ENCODE assay signal across 8 mouse cellular contexts in genomic region chr11:69901406-69901846, GRCm38 (mm10). TPM values are rescaled to one million over a fixed set of nuclear protein-coding genes. Genes with fewer than 3 reads are reported as not detected.
DNase-seq lines count a peak whose midpoint lies in the region; ATAC-seq and TF ChIP-seq lines count a peak whose summit lies in the region.

No protein-coding gene starts in this region.

- peak overlapping the region; percentile 92 for H3K4me3 ChIP-seq in hindbrain, embryonic 11.5 days (ENCODE audit: low read depth, low read length)

- H3K36me3 ChIP-seq in hindbrain, embryonic 11.5 days (ENCODE audit: control insufficient read depth, insufficient read depth, low read length): peaks cover 12% of the 10 kb centered on the region

- H3K4me2 ChIP-seq in hindbrain, embryonic 11.5 days (replicated peaks; ENCODE audit: low read depth, low read length): peak overlapping the region; percentile 97

- peaks cover 14% of the 10 kb centered on the region for H3K4me1 ChIP-seq in hindbrain, embryonic 11.5 days (replicated peaks; ENCODE audit: control insufficient read depth, insufficient read depth, low read length)

- peak overlapping the region; percentile 96 for H3K27ac ChIP-seq in hindbrain, embryonic 11.5 days (ENCODE audit: low read depth, low read length)

- WGBS in hindbrain, embryonic 11.5 days: 0% methylated on average over 42 of the region's 42 CpGs

- TF ChIP-seq CTCF in Patski (IDR thresholded peaks at IDR 0.05): no peak

- no peaks in the 10 kb centered on the region for H3K27me3 ChIP-seq in Patski
- no peaks in the 10 kb centered on the region for H3K27me3 ChIP-seq in hindbrain, embryonic 11.5 days (ENCODE audit: control insufficient read depth, insufficient read depth, low read length)

- peak; percentile 94 for DNase-seq in Patski (ENCODE audit: low read depth, low spot score)
- peak; percentile 94 to 97 for DNase-seq in cerebellum, postnatal 10 days
- peak; percentile 97 to 98 for DNase-seq in frontal cortex, postnatal 10 days (ENCODE audit: low spot score in 2 of 2)
- peak; percentile 96 for DNase-seq in hindbrain, embryonic 11.5 days (ENCODE audit: low spot score)
- peak; percentile 96 to 98 for DNase-seq in layer of hippocampus, postnatal 14 days (ENCODE audit: low spot score in 2 of 2)
- DNase-seq in lung, postnatal 10 days: peak; percentile 97
- DNase-seq in ovary, postnatal 14 days (ENCODE audit: low spot score): peak; percentile 82
- DNase-seq in thymus, postnatal 10 days (ENCODE audit: low spot score in 2 of 2): peak; percentile 91 to 95

- CTCF ChIA-PET in Patski (lab: Charles Lee): interaction anchor here (1.0 to 2.7 kb wide), 3 partner anchors 13 to 48 kb away, joined by 3 to 19 read pairs (median 3); no protein-coding TSS in a partner anchor

- peak; percentile 28 for ATAC-seq in Patski
- peak; percentile 73 for ATAC-seq in hindbrain, embryonic 11.5 days (ENCODE audit: low FRiP score)

- in situ Hi-C loops in Patski (cut with MboI; ENCODE audit: low pct_unique_long_range_greater_than_20kb): no loop called here

- peak overlapping the region; percentile 96 for H3K9ac ChIP-seq in hindbrain, embryonic 11.5 days (ENCODE audit: low read depth, low read length)

- POLR2A ChIA-PET in Patski (lab: Charles Lee): interaction anchor here (1.0 to 2.8 kb wide), 4 partner anchors 13 to 220 kb away, joined by 3 to 16 read pairs (median 6); partner anchors contain the start of genes Kctd11 and Senp3

- H3K9me3 ChIP-seq in hindbrain, embryonic 11.5 days (ENCODE audit: control insufficient read depth, low read length): no peaks in the 10 kb centered on the region

RNA-seq across cellular contexts. Expression of gene Neurl4, which starts 0.6 kb away (rescaled TPM):
- 53.3 TPM for polyA plus RNA-seq in Patski (2021)
- 15.0 and 20.6 TPM in 2 replicates for polyA plus RNA-seq in hindbrain, embryonic 11.5 days (2014; fragmentation: Nextera tagmentation; extraction: Ambion mirVana)
- total RNA-seq in layer of hippocampus, postnatal 14 days (2021): 100 to 1,000 TPM; 108 to 124 TPM

RNA-seq across cellular contexts. Expression of gene 2810408A11Rik, which starts 0.6 kb away (rescaled TPM):
- 3.6 TPM for polyA plus RNA-seq in Patski (2021)
- 14.5 and 14.7 TPM in 2 replicates for polyA plus RNA-seq in hindbrain, embryonic 11.5 days (2014; fragmentation: Nextera tagmentation; extraction: Ambion mirVana)
- 1 to 10 TPM; 1.5 to 2.1 TPM for total RNA-seq in layer of hippocampus, postnatal 14 days (2021)

RNA-seq across cellular contexts. Expression of gene Acap1, which starts 6.1 kb away (rescaled TPM):
- polyA plus RNA-seq in Patski (2021): 0.40 TPM
- 0.45 and 1.4 TPM in 2 replicates for polyA plus RNA-seq in hindbrain, embryonic 11.5 days (2014; fragmentation: Nextera tagmentation; extraction: Ambion mirVana)
- total RNA-seq in layer of hippocampus, postnatal 14 days (2021): under 1 TPM in 1 of 2 experiments, not detected in 1; 0.30 TPM

RNA-seq across cellular contexts. Expression of gene Gps2, which starts 12.3 kb away (rescaled TPM):
- polyA plus RNA-seq in Patski (2021): 55.6 TPM
- polyA plus RNA-seq in hindbrain, embryonic 11.5 days (2014; fragmentation: Nextera tagmentation; extraction: Ambion mirVana): 84.3 and 89.0 TPM in 2 replicates
- 10 to 100 TPM; 28.5 to 29.3 TPM for total RNA-seq in layer of hippocampus, postnatal 14 days (2021)

RNA-seq across cellular contexts. Expression of gene Kctd11, which starts 20.2 kb away (rescaled TPM):
- polyA plus RNA-seq in Patski (2021): 8.4 TPM
- 2.3 and 2.4 TPM in 2 replicates for polyA plus RNA-seq in hindbrain, embryonic 11.5 days (2014; fragmentation: Nextera tagmentation; extraction: Ambion mirVana)
- total RNA-seq in layer of hippocampus, postnatal 14 days (2021): 1 to 10 TPM; 1.1 to 1.2 TPM

Comparison
In these comparisons a context has a peak if more than half of its experiments do, and no peak if none do; other contexts are left out.
1. Peak in every context shown above with its lines: DNase-seq, ATAC-seq, H3K4me3 ChIP-seq and H3K27ac ChIP-seq.